Mouse (Mus musculus) thymus, postnatal 14 days (tissue): ENCODE data around the gene Sipa1l1.
A peak's percentile ranks its signal among the peaks of the same experiment; 100 is the strongest.
"Not testable (repeated sequence)": the region's sequence is repeated elsewhere in the genome, so short reads cannot be mapped to it uniquely, and the experiment has no call there.

Source experiments
- DNase-seq: peaks from one replicate; pipeline ENCODE4 v3.0.0; 2021

Gene Sipa1l1

GRCm38 (mm10) chr12:82446609-82447024 lies 277.5 kb downstream of the Sipa1l1 start:
- no peak for DNase-seq

- DNase-seq, result no peak
These were observed 279.2 kb downstream of the Sipa1l1 start for GRCm38 (mm10) chr12:82448129-82448815.

GRCm38 (mm10) chr12:82452428-82452827 lies 283.3 kb downstream of the Sipa1l1 start:
- no peak for DNase-seq

- DNase-seq, result no peak
These were observed 285.3 kb downstream of the Sipa1l1 start for GRCm38 (mm10) chr12:82454415-82454814.

GRCm38 (mm10) chr12:82455700-82456413 lies 286.7 kb downstream of the Sipa1l1 start:
- DNase-seq, result no peak

- no peak for DNase-seq
These were observed 287.3 kb downstream of the Sipa1l1 start for GRCm38 (mm10) chr12:82456414-82456805.

GRCm38 (mm10) chr12:82457609-82458008 lies 288.5 kb downstream of the Sipa1l1 start:
- no peak for DNase-seq

- no peak for DNase-seq
These were observed 288.9 kb downstream of the Sipa1l1 start for GRCm38 (mm10) chr12:82458017-82458416.

- no peak for DNase-seq
These were observed 298.1 kb downstream of the Sipa1l1 start for GRCm38 (mm10) chr12:82467234-82467633.

GRCm38 (mm10) chr12:82467641-82468040 lies 298.5 kb downstream of the Sipa1l1 start:
- DNase-seq, result no peak

GRCm38 (mm10) chr12:82468416-82468815 lies 299.3 kb downstream of the Sipa1l1 start:
- DNase-seq, result no peak

- DNase-seq, result peak; percentile 89
These were observed 300.7 kb downstream of the Sipa1l1 start for GRCm38 (mm10) chr12:82469706-82470361.

GRCm38 (mm10) chr12:82470362-82470936 lies 301.3 kb downstream of the Sipa1l1 start:
- peak; percentile 39 for DNase-seq

- DNase-seq, result no peak
These were observed 303.7 kb downstream of the Sipa1l1 start for GRCm38 (mm10) chr12:82472796-82473195.

GRCm38 (mm10) chr12:82473238-82473637 lies 304.1 kb downstream of the Sipa1l1 start:
- DNase-seq, result no peak

GRCm38 (mm10) chr12:82474409-82474808 lies 305.3 kb downstream of the Sipa1l1 start:
- no peak for DNase-seq

- no peak for DNase-seq
These were observed 306.9 kb downstream of the Sipa1l1 start for GRCm38 (mm10) chr12:82476028-82476427.

- DNase-seq, result no peak
These were observed 307.5 kb downstream of the Sipa1l1 start for GRCm38 (mm10) chr12:82476580-82476979.

- no peak for DNase-seq
These were observed 308.7 kb downstream of the Sipa1l1 start for GRCm38 (mm10) chr12:82477826-82478225.

- no peak for DNase-seq
These were observed 309.1 kb downstream of the Sipa1l1 start for GRCm38 (mm10) chr12:82478256-82478655.

- DNase-seq, result no peak
These were observed 310.3 kb downstream of the Sipa1l1 start for GRCm38 (mm10) chr12:82479393-82479792.

GRCm38 (mm10) chr12:82480425-82480824 lies 311.3 kb downstream of the Sipa1l1 start:
- not testable (repeated sequence) for DNase-seq

- no peak for DNase-seq
These were observed 316.3 kb downstream of the Sipa1l1 start for GRCm38 (mm10) chr12:82485466-82485865.
